In the genomic region with DNA sequence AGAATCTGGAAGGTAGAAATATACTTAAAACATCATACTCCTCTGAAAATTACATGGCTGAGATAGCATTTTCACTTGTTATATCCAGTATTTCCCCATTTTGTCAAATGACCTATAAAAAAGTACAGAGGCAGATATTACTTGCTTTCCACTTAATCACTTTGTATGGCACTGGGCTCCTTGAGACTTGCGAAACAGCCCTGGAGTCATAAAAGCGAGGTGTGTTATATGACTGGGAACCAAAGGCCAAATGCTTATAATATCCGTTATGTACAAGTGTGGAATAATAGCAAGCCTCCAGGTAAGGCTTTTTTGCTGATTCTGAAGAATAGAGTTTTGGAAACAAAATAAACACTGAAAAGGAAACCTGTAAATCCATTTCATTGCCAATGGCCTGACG, we compare ENCODE assay signal across 21 mouse cellular contexts.
DNase-seq lines count a peak whose midpoint lies in the region; ATAC-seq and TF ChIP-seq lines count a peak whose summit lies in the region.
"Had no signal": no experiment of that assay in that cellular context is flagged by ENCODE, and none has a peak within 500 bp of the region (broad histone marks: within the 10 kb centered on the region; RNA-seq: fewer than 3 reads in every experiment).

No protein-coding gene starts in this region.

- H3K36me3 ChIP-seq in intestine, embryonic 15.5 days = no peaks in the 10 kb centered on the region
- H3K36me3 ChIP-seq in intestine, embryonic 16.5 days (ENCODE audit: control insufficient read depth, insufficient read depth, low read length) = no peaks in the 10 kb centered on the region
- H3K36me3 ChIP-seq in intestine, postnatal 0 days (ENCODE audit: control insufficient read depth, insufficient read depth) = no peaks in the 10 kb centered on the region
- H3K36me3 ChIP-seq: G1E had no signal

- TF ChIP-seq CTCF in intestine, postnatal 0 days (IDR thresholded peaks at IDR 0.05; ENCODE audit: low read depth) = no peak

- DNase-seq in heart, postnatal 36 days = no peak
- DNase-seq in heart, postnatal 4 days = no peak
- DNase-seq in lung, postnatal 14 days = no peak
- DNase-seq: adrenal gland, adult 2 months; adrenal gland, adult 8-10 months; adrenal gland, postnatal 10 days; adrenal gland, postnatal 14 days; adrenal gland, postnatal 25 days; adrenal gland, postnatal 36 days; B cell, adult 2 months; cerebellum, adult 11 months; cerebellum, adult 11-12 months; cerebellum, adult 18-20 months had no signal

- ATAC-seq in intestine, embryonic 15.5 days = peak; percentile 92
- ATAC-seq in intestine, embryonic 16.5 days = peak; percentile 94
- peak; percentile 61; the same call in 1 of the 2 replicates for ATAC-seq in intestine, postnatal 0 days
- ATAC-seq: activated CD4-positive, CD25-positive, alpha-beta regulatory T cell, adult 4 months; CD4-positive, CD25-positive, alpha-beta regulatory T cell, adult 4 months; Patski had no signal

- no peak overlapping the region for H3K4me2 ChIP-seq in intestine, embryonic 15.5 days (replicated peaks)
- no peak overlapping the region for H3K4me2 ChIP-seq in intestine, embryonic 16.5 days (ENCODE audit: low read depth, low read length)
- no peak overlapping the region for H3K4me2 ChIP-seq in intestine, postnatal 0 days (replicated peaks; ENCODE audit: low read depth)

- intact Hi-C loops in heart, postnatal 36 days (cut with DNase I) = no loop called here

- no peaks in the 10 kb centered on the region for H3K9me3 ChIP-seq in intestine, embryonic 15.5 days
- no peaks in the 10 kb centered on the region for H3K9me3 ChIP-seq in intestine, embryonic 16.5 days (ENCODE audit: control insufficient read depth, low read length)
- no peaks in the 10 kb centered on the region for H3K9me3 ChIP-seq in intestine, postnatal 0 days (ENCODE audit: control insufficient read depth)
- H3K9me3 ChIP-seq: G1E had no signal

- no peaks in the 10 kb centered on the region for H3K4me1 ChIP-seq in intestine, embryonic 15.5 days (replicated peaks)
- H3K4me1 ChIP-seq in intestine, embryonic 16.5 days (ENCODE audit: control insufficient read depth, insufficient read depth, low read length) = no peaks in the 10 kb centered on the region
- H3K4me1 ChIP-seq in intestine, postnatal 0 days (replicated peaks; ENCODE audit: control insufficient read depth, insufficient read depth, low read length) = no peaks in the 10 kb centered on the region

- no peak overlapping the region for H3K9ac ChIP-seq in intestine, embryonic 15.5 days
- H3K9ac ChIP-seq in intestine, embryonic 16.5 days (ENCODE audit: low read depth, low read length) = no peak overlapping the region
- H3K9ac ChIP-seq in intestine, postnatal 0 days (ENCODE audit: low read depth, low read length) = no peak overlapping the region

- H3K4me3 ChIP-seq in intestine, embryonic 15.5 days (replicated peaks) = no peak overlapping the region
- no peak overlapping the region for H3K4me3 ChIP-seq in intestine, embryonic 16.5 days (ENCODE audit: low read length)
- no peak overlapping the region for H3K4me3 ChIP-seq in intestine, postnatal 0 days (ENCODE audit: low read depth, low read length)

- no peaks in the 10 kb centered on the region for H3K27me3 ChIP-seq in intestine, embryonic 15.5 days (replicated peaks)
- no peaks in the 10 kb centered on the region for H3K27me3 ChIP-seq in intestine, embryonic 16.5 days (replicated peaks; ENCODE audit: control insufficient read depth, insufficient read depth, low read length)
- H3K27me3 ChIP-seq in intestine, postnatal 0 days (replicated peaks; ENCODE audit: control insufficient read depth, insufficient read depth, low read length) = no peaks in the 10 kb centered on the region
- H3K27me3 ChIP-seq: CH12.LX, Patski had no signal

- H3K27ac ChIP-seq in intestine, embryonic 15.5 days = no peak overlapping the region
- H3K27ac ChIP-seq in intestine, embryonic 16.5 days (ENCODE audit: low read length) = no peak overlapping the region
- H3K27ac ChIP-seq in intestine, postnatal 0 days (ENCODE audit: low read depth, low read length) = no peak overlapping the region

- WGBS in intestine, embryonic 15.5 days = 65% methylated on average over 4 of the region's 4 CpGs
- whole genome bisulfite sequencing in intestine, embryonic 16.5 days = 73% methylated on average over 4 of the region's 4 CpGs
- 44% methylated on average over 4 of the region's 4 CpGs for WGBS in intestine, postnatal 0 days
